Mouse (Mus musculus): Measurements from ENCODE around the gene Ell3.

GRCm38 (mm10) chr2:121412843-121413386, 31.2 kb downstream of the Ell3 start:
- no peak for TF ChIP-seq EP300 (IDR thresholded peaks at IDR 0.05)
- TF ChIP-seq CTCF (IDR thresholded peaks at IDR 0.05) = no peak
